Mouse (Mus musculus) embryonic fibroblast, embryonic 13.5 days (primary cell): Measurements from ENCODE around the gene Afg1l.

Experiments
- CTCF ChIP-seq: IDR thresholded peaks from 2 replicates; pipeline ENCODE4 v1.5.1; 2011; ENCODE audit warnings: mild to moderate bottlenecking, control low read depth, low read length, moderate library complexity, borderline replicate concordance; ENCODE audit not compliant: insufficient read depth
- POLR2A ChIP-seq: IDR thresholded peaks from 2 replicates; pipeline ENCODE4 v1.6.1; 2011; ENCODE audit warnings: low read depth, mild to moderate bottlenecking, control low read depth, low read length, moderate library complexity

DNA sequence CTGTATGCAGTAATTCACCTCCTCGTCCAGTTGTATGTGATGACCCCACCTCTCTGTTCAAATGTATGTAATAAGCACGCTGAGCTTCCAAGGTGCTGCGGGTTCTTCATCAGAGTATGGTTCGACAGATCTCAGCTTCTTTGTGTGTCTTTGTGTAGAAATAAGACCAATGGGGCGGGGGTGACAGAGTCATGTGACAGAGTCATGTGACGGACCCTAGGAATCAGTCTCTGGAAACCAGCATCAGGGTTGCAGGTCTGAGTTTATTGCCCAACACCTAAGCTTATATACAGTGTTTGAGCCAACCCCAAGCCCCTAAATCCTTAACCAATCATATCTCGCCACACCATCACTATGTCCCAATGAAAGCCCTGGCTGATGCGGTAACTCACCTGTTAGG lies 171.9 kb downstream of the Afg1l start:
- TF ChIP-seq POLR2A (no peak), CTCF (no peak)
